Mouse (Mus musculus): ENCODE measurements around the gene Cluap1. TPM values are rescaled to one million over a fixed set of nuclear protein-coding genes. Genes with fewer than 3 reads are reported as not detected.

Gene Cluap1
- polyA plus RNA-seq, 2 experiments: 28.1 to 29.9 TPM

GRCm38 (mm10) chr16:3934091-3934490 is 25.5 kb downstream of the Cluap1 start:
- no peak overlapping the region for H3K9ac ChIP-seq (ENCODE audit: low read depth, low read length, severe bottlenecking)
- no peak overlapping the region for H3K4me3 ChIP-seq (replicated peaks; ENCODE audit: low read length)
- 91% methylated on average over 1 of the region's 1 CpGs for WGBS
- H3K36me3 ChIP-seq (ENCODE audit: control insufficient read depth, insufficient read depth, low read length): peaks cover 68% of the 10 kb centered on the region
- DNase-seq (ENCODE audit: low spot score) (no peak), ATAC-seq (ENCODE audit: low FRiP score, low read depth) (no peak)
- H3K4me1 ChIP-seq (ENCODE audit: control insufficient read depth, insufficient read depth, low read length): no peaks in the 10 kb centered on the region
- no peak overlapping the region for H3K27ac ChIP-seq (replicated peaks; ENCODE audit: low read depth, low read length)
- H3K9me3 ChIP-seq (ENCODE audit: control insufficient read depth, low read length): no peaks in the 10 kb centered on the region
- no peak overlapping the region for H3K4me2 ChIP-seq (replicated peaks; ENCODE audit: low read depth, low read length, severe bottlenecking)
- no peak for TF ChIP-seq POLR2A (IDR thresholded peaks at IDR 0.05; ENCODE audit: borderline replicate concordance, extremely low read depth, insufficient read depth, insufficient read length)
- H3K27me3 ChIP-seq (ENCODE audit: control insufficient read depth, insufficient read depth, low read length): no peaks in the 10 kb centered on the region

DNA sequence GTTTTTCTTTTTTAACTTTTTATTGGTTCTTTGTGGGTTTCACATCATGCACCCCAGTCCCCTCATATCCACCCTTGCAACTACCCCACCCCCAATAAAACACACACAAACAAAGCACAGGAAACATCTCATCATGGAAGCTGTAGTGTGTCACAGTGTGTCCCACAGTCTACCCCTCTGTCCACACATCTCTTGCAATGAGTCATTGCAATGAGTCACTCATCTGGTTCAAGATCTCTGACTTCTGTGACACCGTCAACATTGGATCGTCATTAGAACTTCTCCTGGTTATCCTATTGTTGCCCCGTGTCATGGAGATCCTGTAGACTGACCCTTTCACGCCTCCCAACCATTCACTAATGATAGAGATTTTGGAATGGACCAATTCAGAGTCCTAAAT is 26.1 kb downstream of the Cluap1 start:
- no peak for TF ChIP-seq POLR2A (IDR thresholded peaks at IDR 0.05; ENCODE audit: borderline replicate concordance, extremely low read depth, insufficient read depth, insufficient read length)
- no peak overlapping the region for H3K9ac ChIP-seq (ENCODE audit: low read depth, low read length, severe bottlenecking)
- peaks cover 65% of the 10 kb centered on the region for H3K36me3 ChIP-seq (ENCODE audit: control insufficient read depth, insufficient read depth, low read length)
- no peak for DNase-seq (ENCODE audit: low spot score)
- H3K4me3 ChIP-seq (replicated peaks; ENCODE audit: low read length): no peak overlapping the region
- WGBS: 86% methylated on average over 4 of the region's 4 CpGs
- H3K4me1 ChIP-seq (ENCODE audit: control insufficient read depth, insufficient read depth, low read length): no peaks in the 10 kb centered on the region
- no peak overlapping the region for H3K27ac ChIP-seq (replicated peaks; ENCODE audit: low read depth, low read length)
- no peaks in the 10 kb centered on the region for H3K9me3 ChIP-seq (ENCODE audit: control insufficient read depth, low read length)
- H3K27me3 ChIP-seq (ENCODE audit: control insufficient read depth, insufficient read depth, low read length): no peaks in the 10 kb centered on the region
- ATAC-seq (ENCODE audit: low FRiP score, low read depth): no peak
- no peak overlapping the region for H3K4me2 ChIP-seq (replicated peaks; ENCODE audit: low read depth, low read length, severe bottlenecking)

GRCm38 (mm10) chr16:3951141-3951540 is 42.5 kb downstream of the Cluap1 start:
- Histone ChIP-seq H3K4me1 (ENCODE audit: control insufficient read depth, insufficient read depth, low read length) (no peaks in the 10 kb centered on the region), H3K27me3 (ENCODE audit: control insufficient read depth, insufficient read depth, low read length) (no peaks in the 10 kb centered on the region), H3K36me3 (ENCODE audit: control insufficient read depth, insufficient read depth, low read length) (no peaks in the 10 kb centered on the region), H3K9ac (ENCODE audit: low read depth, low read length, severe bottlenecking) (no peak overlapping the region), H3K9me3 (ENCODE audit: control insufficient read depth, low read length) (no peaks in the 10 kb centered on the region), H3K27ac (replicated peaks; ENCODE audit: low read depth, low read length) (no peak overlapping the region), H3K4me3 (replicated peaks; ENCODE audit: low read length) (no peak overlapping the region), H3K4me2 (replicated peaks; ENCODE audit: low read depth, low read length, severe bottlenecking) (no peak overlapping the region)
- TF ChIP-seq POLR2A (IDR thresholded peaks at IDR 0.05; ENCODE audit: borderline replicate concordance, extremely low read depth, insufficient read depth, insufficient read length): no peak
- 81% methylated on average over 1 of the region's 1 CpGs for WGBS
- DNase-seq (ENCODE audit: low spot score) (no peak), ATAC-seq (ENCODE audit: low FRiP score, low read depth) (no peak)

- Histone ChIP-seq H3K27ac (replicated peaks; ENCODE audit: low read depth, low read length) (no peak overlapping the region), H3K4me1 (ENCODE audit: control insufficient read depth, insufficient read depth, low read length) (no peaks in the 10 kb centered on the region), H3K4me3 (replicated peaks; ENCODE audit: low read length) (no peak overlapping the region), H3K27me3 (ENCODE audit: control insufficient read depth, insufficient read depth, low read length) (no peaks in the 10 kb centered on the region), H3K36me3 (ENCODE audit: control insufficient read depth, insufficient read depth, low read length) (no peaks in the 10 kb centered on the region), H3K4me2 (replicated peaks; ENCODE audit: low read depth, low read length, severe bottlenecking) (no peak overlapping the region), H3K9ac (ENCODE audit: low read depth, low read length, severe bottlenecking) (no peak overlapping the region), H3K9me3 (ENCODE audit: control insufficient read depth, low read length) (no peaks in the 10 kb centered on the region)
- no peak for ATAC-seq (ENCODE audit: low FRiP score, low read depth)
- WGBS: 82% methylated on average over 6 of the region's 6 CpGs
- no peak for TF ChIP-seq POLR2A (IDR thresholded peaks at IDR 0.05; ENCODE audit: borderline replicate concordance, extremely low read depth, insufficient read depth, insufficient read length)
- no peak for DNase-seq (ENCODE audit: low spot score)
Measured at GRCm38 (mm10) chr16:3956369-3956768, 47.8 kb downstream of the Cluap1 start.

- TF ChIP-seq POLR2A (IDR thresholded peaks at IDR 0.05; ENCODE audit: borderline replicate concordance, extremely low read depth, insufficient read depth, insufficient read length): no peak
- 56% methylated on average over 2 of the region's 2 CpGs for WGBS
- Histone ChIP-seq H3K27me3 (ENCODE audit: control insufficient read depth, insufficient read depth, low read length) (no peaks in the 10 kb centered on the region), H3K4me2 (replicated peaks; ENCODE audit: low read depth, low read length, severe bottlenecking) (no peak overlapping the region), H3K27ac (replicated peaks; ENCODE audit: low read depth, low read length) (no peak overlapping the region), H3K4me3 (replicated peaks; ENCODE audit: low read length) (no peak overlapping the region), H3K9me3 (ENCODE audit: control insufficient read depth, low read length) (no peaks in the 10 kb centered on the region), H3K36me3 (ENCODE audit: control insufficient read depth, insufficient read depth, low read length) (no peaks in the 10 kb centered on the region), H3K4me1 (ENCODE audit: control insufficient read depth, insufficient read depth, low read length) (no peaks in the 10 kb centered on the region), H3K9ac (ENCODE audit: low read depth, low read length, severe bottlenecking) (no peak overlapping the region)
- no peak for DNase-seq (ENCODE audit: low spot score)
- no peak for ATAC-seq (ENCODE audit: low FRiP score, low read depth)
Measured at GRCm38 (mm10) chr16:3959261-3959660, 50.7 kb downstream of the Cluap1 start.

GRCm38 (mm10) chr16:3964990-3965389 is 56.4 kb downstream of the Cluap1 start:
- Histone ChIP-seq H3K4me3 (replicated peaks; ENCODE audit: low read length) (no peak overlapping the region), H3K36me3 (ENCODE audit: control insufficient read depth, insufficient read depth, low read length) (no peaks in the 10 kb centered on the region), H3K27ac (replicated peaks; ENCODE audit: low read depth, low read length) (no peak overlapping the region), H3K27me3 (ENCODE audit: control insufficient read depth, insufficient read depth, low read length) (no peaks in the 10 kb centered on the region), H3K4me2 (replicated peaks; ENCODE audit: low read depth, low read length, severe bottlenecking) (no peak overlapping the region), H3K4me1 (ENCODE audit: control insufficient read depth, insufficient read depth, low read length) (no peaks in the 10 kb centered on the region), H3K9me3 (ENCODE audit: control insufficient read depth, low read length) (no peaks in the 10 kb centered on the region), H3K9ac (ENCODE audit: low read depth, low read length, severe bottlenecking) (no peak overlapping the region)
- no peak for DNase-seq (ENCODE audit: low spot score)
- ATAC-seq (ENCODE audit: low FRiP score, low read depth): no peak
- no peak for TF ChIP-seq POLR2A (IDR thresholded peaks at IDR 0.05; ENCODE audit: borderline replicate concordance, extremely low read depth, insufficient read depth, insufficient read length)
- 72% methylated on average over 10 of the region's 10 CpGs for WGBS
